23 mouse cellular contexts compared by ENCODE assay signal in the genomic region with DNA sequence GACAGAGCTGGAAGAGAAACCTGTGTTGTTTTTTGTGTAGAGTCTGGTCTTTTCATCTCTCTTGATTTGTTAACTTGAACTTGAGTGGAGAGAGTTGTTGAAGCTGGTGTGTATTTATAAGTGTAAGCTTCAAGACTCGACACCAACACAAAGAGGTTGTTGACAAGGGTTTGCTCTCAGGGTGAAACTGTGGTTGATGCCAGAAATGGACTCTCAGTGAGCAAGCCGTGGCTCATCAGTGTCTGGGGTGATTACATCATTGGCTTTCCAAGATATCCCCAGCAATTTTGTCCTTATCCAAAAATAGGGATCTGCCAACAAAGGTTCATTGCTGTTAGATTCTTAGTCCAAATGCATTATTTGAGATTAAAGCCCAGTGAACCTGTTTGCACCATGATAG. TPM values are rescaled to one million over a fixed set of nuclear protein-coding genes. Genes with fewer than 3 reads are reported as not detected.
A peak's percentile ranks its signal among the peaks of the same experiment; 100 is the strongest.
DNase-seq lines count a peak whose midpoint lies in the region.
"Had no signal": no experiment of that assay in that cellular context is flagged by ENCODE, and none has a peak within 500 bp of the region (broad histone marks: within the 10 kb centered on the region; RNA-seq: fewer than 3 reads in every experiment).

No protein-coding gene starts in this region.

- peak; percentile 30 for DNase-seq in adrenal gland, adult 2 months
- no peak for DNase-seq in adrenal gland, postnatal 14 days
- peak; percentile 58 for DNase-seq in 3T3-L1 (ENCODE audit: low read depth, low spot score)
- peak; percentile 65 for DNase-seq in NIH3T3 (ENCODE audit: low read depth)
- DNase-seq in left cerebral cortex, postnatal 4 days: no peak
- no peak for DNase-seq in kidney, postnatal 4 days
- DNase-seq: adrenal gland, adult 8-10 months; adrenal gland, postnatal 10 days; adrenal gland, postnatal 25 days; adrenal gland, postnatal 36 days; B cell, adult 2 months; cerebellum, adult 11 months; cerebellum, adult 11-12 months; cerebellum, adult 18-20 months; cerebellum, adult 2 months; cerebellum, adult 8-10 months; cerebellum, adult 9-10 months; cerebellum, adult 9-11 months had no signal

- intact Hi-C loops in left cerebral cortex, postnatal 4 days (cut with DNase I): no loop called here

RNA-seq across cellular contexts. Expression of gene Cldn20, which starts 55.8 kb away (rescaled TPM):
- total RNA-seq in adrenal gland, adult 2 months (2021): under 1 TPM in 1 of 2 experiments, not detected in 1; 0.46 TPM
- 0.68 TPM in 1 of 2 replicates, not detected in the other for polyA plus RNA-seq in adrenal gland, adult 2 months (2012; rRNA removed)
- total RNA-seq in adrenal gland, postnatal 14 days (2021): not detected in 2 replicates
- 1 to 10 TPM; 4.0 to 4.1 TPM for total RNA-seq in left cerebral cortex, postnatal 4 days (2021)
- total RNA-seq: adrenal gland, adult 18-20 months; adrenal gland, postnatal 10 days; CH12.LX; G1E had no signal
- polyA plus RNA-seq: activated CD4-positive, CD25-positive, alpha-beta regulatory T cell, adult 4 months; CD4-positive, CD25-positive, alpha-beta regulatory T cell, adult 4 months; G1E had no signal

Comparison
In these comparisons a context has a peak if more than half of its experiments do, and no peak if none do; other contexts are left out.
1. DNase-seq: peak in adrenal gland, adult 2 months (single experiment), 3T3-L1 (single experiment) and NIH3T3 (single experiment); none in adrenal gland, postnatal 14 days (single experiment), left cerebral cortex, postnatal 4 days (single experiment) and kidney, postnatal 4 days (0 of 2).